Mouse (Mus musculus) E14TG2a.4 (cell line): ENCODE measurements at regions not wholly inside any gene's neighbourhood (a gene's known extent, or its start where the extent isn't known, plus 50 kb on each side); places are given as distances from the start of the nearest gene placed in this dataset.

Experiments
- CTCF ChIP-seq: conservative IDR thresholded peaks from 2 replicates; pipeline ENCODE4 v1.5.1; 2014; ENCODE audit warnings: low read length
- NANOG ChIP-seq: IDR thresholded peaks from 2 replicates; pipeline ENCODE4 v1.6.1; 2014; ENCODE audit warnings: borderline replicate concordance, low read length, mixed read lengths

DNA sequence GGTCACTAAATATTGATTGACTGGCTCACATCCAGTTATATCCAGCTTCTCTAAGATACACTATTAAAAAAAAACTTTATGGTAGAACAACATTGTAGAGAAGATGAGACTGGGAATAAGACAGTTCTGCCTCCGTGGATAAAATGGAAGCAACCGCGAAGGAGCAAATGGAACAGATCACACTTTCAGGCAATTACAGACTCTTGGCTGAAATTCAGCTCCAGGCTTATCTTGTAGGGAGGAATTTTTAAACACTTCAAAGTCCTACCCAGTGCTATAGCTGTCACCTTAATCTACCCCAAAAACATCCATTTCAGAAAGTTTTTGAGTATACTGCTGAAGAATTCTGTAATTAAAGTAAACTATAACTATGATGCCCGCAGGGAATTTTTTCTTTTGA is 2745.2 kb upstream of the Gm7489 start:
- TF ChIP-seq NANOG (no peak), CTCF (no peak)
